Comparison of ENCODE assay signal across 8 mouse cellular contexts in the genomic region with DNA sequence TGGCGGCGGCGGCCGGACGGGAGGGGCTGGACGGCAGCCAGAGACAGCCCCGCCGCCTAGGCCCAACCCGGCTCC. TPM values are rescaled to one million over a fixed set of nuclear protein-coding genes. Genes with fewer than 3 reads are reported as not detected.
A peak's percentile ranks its signal among the peaks of the same experiment; 100 is the strongest.
DNase-seq lines count a peak whose midpoint lies in the region; ATAC-seq and TF ChIP-seq lines count a peak whose summit lies in the region.

Setd3 (minus strand) TSS at position 69 of the 75 bp plus-strand sequence.

- peak within 1 kb of the TSS; percentile 86 for H3K4me2 ChIP-seq in midbrain, embryonic 13.5 days (replicated peaks)

- no peak for DNase-seq in layer of hippocampus, adult 18-20 months (ENCODE audit: low spot score in 2 of 2)
- DNase-seq in layer of hippocampus, adult 11-12 months (ENCODE audit: low spot score) = no peak
- no peak for DNase-seq in gonadal fat pad, adult 2 months (ENCODE audit: low read depth)
- no peak for DNase-seq in layer of hippocampus, postnatal 10 days (ENCODE audit: low spot score in 2 of 2)
- no peak for DNase-seq in cerebellum, postnatal 10 days
- no peak for DNase-seq in right cerebral cortex, postnatal 36 days (ENCODE audit: low spot score in 2 of 2)

- ATAC-seq in midbrain, embryonic 13.5 days = no peak

- peak within 1 kb of the TSS; percentile 80 for H3K27ac ChIP-seq in bone marrow macrophage, adult 2 months (ENCODE audit: insufficient read depth, low read depth, low read length)
- H3K27ac ChIP-seq in midbrain, embryonic 13.5 days = peak within 1 kb of the TSS; percentile 84

- peaks cover 16% of the 10 kb centered on the region for H3K36me3 ChIP-seq in midbrain, embryonic 13.5 days

- H3K27me3 ChIP-seq in midbrain, embryonic 13.5 days = no peaks in the 10 kb centered on the region

- peak within 1 kb of the TSS; percentile 97 for H3K9ac ChIP-seq in midbrain, embryonic 13.5 days (replicated peaks)

- peak within 1 kb of the TSS; percentile 88 for H3K4me3 ChIP-seq in bone marrow macrophage, adult 2 months (ENCODE audit: insufficient read depth, low read length)
- peak within 1 kb of the TSS; percentile 99 for H3K4me3 ChIP-seq in midbrain, embryonic 13.5 days (replicated peaks)

- WGBS in midbrain, embryonic 13.5 days = 0% methylated on average over 6 of the region's 9 CpGs

- H3K9me3 ChIP-seq in midbrain, embryonic 13.5 days = no peaks in the 10 kb centered on the region

- no peak for TF ChIP-seq CTCF in bone marrow macrophage, adult 2 months (IDR thresholded peaks at IDR 0.05; ENCODE audit: low read depth, low read length)

- peaks cover 16% of the 10 kb centered on the region for H3K4me1 ChIP-seq in bone marrow macrophage, adult 2 months (ENCODE audit: control insufficient read depth, insufficient read depth, low read length)
- peaks cover 35% of the 10 kb centered on the region for H3K4me1 ChIP-seq in midbrain, embryonic 13.5 days (replicated peaks)

- TF ChIP-seq POLR2A in bone marrow macrophage, adult 2 months (IDR thresholded peaks at IDR 0.05; ENCODE audit: borderline replicate concordance, low read depth, low read length) = no peak

RNA-seq across cellular contexts. Expression of gene Setd3, which starts in this region (rescaled TPM):
- total RNA-seq in layer of hippocampus, adult 18-20 months (2021) = 100 to 1,000 TPM; 155 to 162 TPM
- 75.8 and 82.8 TPM in 2 replicates for polyA plus RNA-seq in bone marrow macrophage, adult 2 months (2012; ENCODE audit: insufficient read depth, insufficient read length, missing spikeins)
- polyA plus RNA-seq in gonadal fat pad, adult 2 months (2012; rRNA removed) = 36.8 and 38.3 TPM in 2 replicates
- total RNA-seq in layer of hippocampus, postnatal 10 days (2021) = 100 to 1,000 TPM; 113 to 119 TPM
- polyA plus RNA-seq in midbrain, embryonic 13.5 days (2015; fragmentation: Nextera tagmentation; extraction: Ambion mirVana) = 93.6 and 96.6 TPM in 2 replicates
